Mouse (Mus musculus) bone marrow, adult 2 months (tissue): ENCODE measurements at regions not wholly inside any gene's neighbourhood (a gene's known extent, or its start where the extent isn't known, plus 50 kb on each side); places are given as distances from the start of the nearest gene placed in this dataset.
"Not testable (repeated sequence)": the region's sequence is repeated elsewhere in the genome, so short reads cannot be mapped to it uniquely, and the experiment has no call there.

Experiments
- H3K27ac ChIP-seq: fragments of 200-500 bp; 2 replicates; pipeline ENCODE4 v1.5.1; 2012; ENCODE audit warnings: low read depth, mild to moderate bottlenecking, control low read depth, inconsistent platforms, low read length; ENCODE audit not compliant: control insufficient read depth, poor library complexity, insufficient read depth
- H3K4me1 ChIP-seq: fragments of 200-500 bp; 2 replicates; pipeline ENCODE4 v1.6.1; 2011; ENCODE audit warnings: low read length; ENCODE audit not compliant: control insufficient read depth, insufficient read depth
- H3K4me3 ChIP-seq: fragments of 200-500 bp; replicated peaks from 2 replicates; pipeline ENCODE3; 2011; ENCODE audit warnings: mild to moderate bottlenecking, low read depth, low read length, control low read depth; ENCODE audit not compliant: control insufficient read depth
- CTCF ChIP-seq: fragments of 200-500 bp; IDR thresholded peaks from 2 replicates; pipeline ENCODE4 v1.5.1; 2011; ENCODE audit warnings: low read length, control low read depth; ENCODE audit not compliant: control insufficient read depth, insufficient read depth
- POLR2A ChIP-seq: fragments of 200-500 bp; IDR thresholded peaks from 2 replicates; pipeline ENCODE4 v1.6.1; 2011; ENCODE audit warnings: low read depth, mild to moderate bottlenecking, control low read depth, low read length, borderline replicate concordance; ENCODE audit not compliant: control insufficient read depth
- WGBS: fragments of 180-500 bp; shearing (Covaris S2); methylation state at CpG from one replicate; pipeline ENCODE4 v1.1.7; 2018; 5-methylcytosine and 5-hydroxymethylcytosine counted together

GRCm38 (mm10) chr5:133844483-133844882 is 255.0 kb upstream of the Castor2 start:
- Histone ChIP-seq H3K4me3 (no peak overlapping the region), H3K4me1 (no peaks in the 10 kb centered on the region), H3K27ac (no peak overlapping the region)
- 76% methylated on average over 10 of the region's 10 CpGs for WGBS
- TF ChIP-seq POLR2A (no peak), CTCF (no peak)

- WGBS = 73% methylated on average over 20 of the region's 42 CpGs
- not testable (repeated sequence) for H3K4me3 ChIP-seq, H3K27ac ChIP-seq, H3K4me1 ChIP-seq
These were observed 257.3 kb upstream of the Castor2 start for GRCm38 (mm10) chr5:133842059-133842706.

GRCm38 (mm10) chr5:133838286-133838685 is 261.2 kb upstream of the Castor2 start:
- TF ChIP-seq POLR2A (no peak), CTCF (no peak)
- Histone ChIP-seq H3K27ac (no peak overlapping the region), H3K4me1 (no peaks in the 10 kb centered on the region), H3K4me3 (no peak overlapping the region)
- WGBS = 72% methylated on average over 5 of the region's 5 CpGs

- Histone ChIP-seq H3K4me3 (no peak overlapping the region), H3K27ac (no peak overlapping the region), H3K4me1 (no peaks in the 10 kb centered on the region)
- TF ChIP-seq POLR2A = no peak
- TF ChIP-seq CTCF = no peak
- 79% methylated on average over 7 of the region's 7 CpGs for WGBS
These were observed 266.3 kb upstream of the Castor2 start for GRCm38 (mm10) chr5:133833217-133833616.

GRCm38 (mm10) chr5:133828226-133828625 is 271.3 kb upstream of the Castor2 start:
- no peaks in the 10 kb centered on the region; the same call in 1 of the 2 replicates for H3K4me1 ChIP-seq
- TF ChIP-seq CTCF (no peak), POLR2A (no peak)
- H3K4me3 ChIP-seq = no peak overlapping the region
- 87% methylated on average over 13 of the region's 13 CpGs for WGBS
- no peak overlapping the region for H3K27ac ChIP-seq

- H3K27ac ChIP-seq = no peak overlapping the region
- WGBS = 73% methylated on average over 3 of the region's 3 CpGs
- TF ChIP-seq CTCF (no peak), POLR2A (no peak)
- no peak overlapping the region for H3K4me3 ChIP-seq
- H3K4me1 ChIP-seq = no peaks in the 10 kb centered on the region; the same call in 1 of the 2 replicates
These were observed 275.6 kb upstream of the Castor2 start for GRCm38 (mm10) chr5:133823871-133824270.

- Histone ChIP-seq H3K4me1 (no peaks in the 10 kb centered on the region; the same call in 1 of the 2 replicates), H3K27ac (no peak overlapping the region), H3K4me3 (no peak overlapping the region)
- TF ChIP-seq CTCF = no peak
- no peak for TF ChIP-seq POLR2A
- WGBS = 84% methylated on average over 3 of the region's 3 CpGs
These were observed 278.2 kb upstream of the Castor2 start for GRCm38 (mm10) chr5:133821273-133821672.

GRCm38 (mm10) chr5:133815462-133815861 is 284.0 kb upstream of the Castor2 start:
- Histone ChIP-seq H3K4me1 (no peaks in the 10 kb centered on the region), H3K4me3 (no peak overlapping the region), H3K27ac (no peak overlapping the region)
- TF ChIP-seq POLR2A = no peak
- no peak for TF ChIP-seq CTCF
- WGBS = 63% methylated on average over 5 of the region's 5 CpGs

GRCm38 (mm10) chr5:133814436-133814835 is 285.1 kb upstream of the Castor2 start:
- H3K27ac ChIP-seq = no peak overlapping the region
- TF ChIP-seq CTCF (no peak), POLR2A (no peak)
- WGBS = 67% methylated on average over 6 of the region's 6 CpGs
- H3K4me3 ChIP-seq = no peak overlapping the region
- H3K4me1 ChIP-seq = no peaks in the 10 kb centered on the region

- 50% methylated on average over 6 of the region's 6 CpGs for WGBS
- TF ChIP-seq CTCF (no peak), POLR2A (no peak)
- H3K4me1 ChIP-seq = no peaks in the 10 kb centered on the region
These were observed 287.3 kb upstream of the Castor2 start for GRCm38 (mm10) chr5:133812216-133812615.

More at GRCm38 (mm10) chr5:133812216-133812615, 287.3 kb upstream of the Castor2 start:
- Histone ChIP-seq H3K27ac (no peak overlapping the region), H3K4me3 (no peak overlapping the region)
